Comparison of ENCODE assay signal across 7 mouse cellular contexts in genomic region chr4:129377601-129378390, GRCm38 (mm10). TPM values are rescaled to one million over a fixed set of nuclear protein-coding genes. Genes with fewer than 3 reads are reported as not detected.
DNase-seq lines count a peak whose midpoint lies in the region; ATAC-seq and TF ChIP-seq lines count a peak whose summit lies in the region.

TSS of gene Zbtb8a (minus strand) at chr4:129378116.

- no peaks in the 10 kb centered on the region for H3K9me3 ChIP-seq in forebrain, postnatal 0 days (ENCODE audit: low read length)
- no peaks in the 10 kb centered on the region for H3K9me3 ChIP-seq in hindbrain, embryonic 13.5 days

- H3K4me3 ChIP-seq in cerebellum, adult 2 months (replicated peaks; ENCODE audit: insufficient read depth, low read depth, low read length) = peak within 1 kb of the TSS; percentile 94
- H3K4me3 ChIP-seq in forebrain, postnatal 0 days (ENCODE audit: low read depth, low read length) = peak within 1 kb of the TSS; percentile 57
- peak within 1 kb of the TSS; percentile 79 for H3K4me3 ChIP-seq in hindbrain, embryonic 13.5 days

- peak within 1 kb of the TSS; percentile 66 for H3K4me2 ChIP-seq in forebrain, postnatal 0 days (ENCODE audit: low read depth)
- peak within 1 kb of the TSS; percentile 65 for H3K4me2 ChIP-seq in hindbrain, embryonic 13.5 days

- peak within 1 kb of the TSS; percentile 16 for H3K27ac ChIP-seq in cerebellum, adult 2 months (ENCODE audit: insufficient read depth, low read length)
- peak within 1 kb of the TSS; percentile 93 for H3K27ac ChIP-seq in forebrain, postnatal 0 days (ENCODE audit: low read depth, low read length)
- peak within 1 kb of the TSS; percentile 92 for H3K27ac ChIP-seq in hindbrain, embryonic 13.5 days

- no peaks in the 10 kb centered on the region for H3K27me3 ChIP-seq in cerebellum, adult 2 months (ENCODE audit: control insufficient read depth, insufficient read depth, low read length)
- no peaks in the 10 kb centered on the region for H3K27me3 ChIP-seq in forebrain, postnatal 0 days (ENCODE audit: insufficient read depth, low read length)
- H3K27me3 ChIP-seq in hindbrain, embryonic 13.5 days = peaks cover 20% of the 10 kb centered on the region

- peak within 1 kb of the TSS; percentile 71 for H3K9ac ChIP-seq in forebrain, postnatal 0 days
- peak within 1 kb of the TSS; percentile 91 for H3K9ac ChIP-seq in hindbrain, embryonic 13.5 days

- DNase-seq in T-cell, adult 2 months (ENCODE audit: low spot score) = peak; percentile 41
- DNase-seq in cerebellum, adult 2 months = peak; percentile 61 to 64
- DNase-seq in forebrain, postnatal 0 days = peak; percentile 79
- peak; percentile 12 for DNase-seq in left cerebral cortex, adult 11 months (ENCODE audit: low spot score)
- DNase-seq in lung, postnatal 36 days = peak; percentile 58
- peak; percentile 41 for DNase-seq in right cerebral cortex, postnatal 14 days

- TF ChIP-seq POLR2A in cerebellum, adult 2 months (IDR thresholded peaks at IDR 0.05; ENCODE audit: borderline replicate concordance, insufficient read depth, low read length) = no peak

- TF ChIP-seq CTCF in cerebellum, adult 2 months (IDR thresholded peaks at IDR 0.05; ENCODE audit: borderline replicate concordance, insufficient read depth, low read depth, low read length) = 0 out of 2 replicates have a peak, but pooled peaks have one; percentile 13
- 0 out of 2 replicates have a peak, but pooled peaks have one; percentile 32 for TF ChIP-seq CTCF in forebrain, postnatal 0 days (IDR thresholded peaks at IDR 0.05; ENCODE audit: low read depth)

- peak; percentile 90 for ATAC-seq in forebrain, postnatal 0 days
- ATAC-seq in hindbrain, embryonic 13.5 days (ENCODE audit: low FRiP score) = peak; percentile 72

- H3K36me3 ChIP-seq in forebrain, postnatal 0 days (ENCODE audit: insufficient read depth) = no peaks in the 10 kb centered on the region
- no peaks in the 10 kb centered on the region for H3K36me3 ChIP-seq in hindbrain, embryonic 13.5 days

- WGBS in cerebellum, adult 2 months = 3% methylated on average over 59 of the region's 65 CpGs
- WGBS in forebrain, postnatal 0 days = 2% methylated on average over 51 of the region's 65 CpGs
- 2% methylated on average over 64 of the region's 65 CpGs for WGBS in hindbrain, embryonic 13.5 days

- H3K4me1 ChIP-seq in cerebellum, adult 2 months (ENCODE audit: control insufficient read depth, insufficient read depth, low read length) = no peaks in the 10 kb centered on the region; the same call in 1 of the 2 replicates
- H3K4me1 ChIP-seq in forebrain, postnatal 0 days (ENCODE audit: insufficient read depth) = 0 out of 2 replicates have a peak, but pooled peaks cover 6% of the 10 kb centered on the region
- peaks cover 18% of the 10 kb centered on the region for H3K4me1 ChIP-seq in hindbrain, embryonic 13.5 days (replicated peaks)

RNA-seq across cellular contexts. Expression of gene Zbtb8a, which starts in this region (rescaled TPM):
- 10.6 and 12.9 TPM in 2 replicates for polyA plus RNA-seq in cerebellum, adult 2 months (2012; rRNA removed)
- total RNA-seq in forebrain, postnatal 0 days (2014; rRNA removed) = 22.5 and 28.0 TPM in 2 replicates
- polyA plus RNA-seq in forebrain, postnatal 0 days (2015; fragmentation: Nextera tagmentation; extraction: Ambion mirVana) = 10.3 and 14.3 TPM in 2 replicates
- 18.9 and 20.7 TPM in 2 replicates for polyA plus RNA-seq in hindbrain, embryonic 13.5 days (2015; fragmentation: Nextera tagmentation; extraction: Ambion mirVana)

Comparison
In these comparisons a context has a peak if more than half of its experiments do, and no peak if none do; other contexts are left out.
1. Peak in every context shown above with its lines: DNase-seq, ATAC-seq, H3K4me3 ChIP-seq and H3K27ac ChIP-seq.
2. DNase-seq: peak in every context shown above with its lines; median percentile 79 in forebrain, postnatal 0 days; 62 in cerebellum, adult 2 months; 58 in lung, postnatal 36 days; 41 in T-cell, adult 2 months; 41 in right cerebral cortex, postnatal 14 days; 12 in left cerebral cortex, adult 11 months.
3. H3K27ac ChIP-seq: peak in every context shown above with its lines; median percentile 93 in forebrain, postnatal 0 days; 92 in hindbrain, embryonic 13.5 days; 16 in cerebellum, adult 2 months.